Mouse (Mus musculus) testis, adult 2 months (tissue): ENCODE measurements around the gene Abhd17a. TPM values are rescaled to one million over a fixed set of nuclear protein-coding genes. Genes with fewer than 3 reads are reported as not detected.

Source experiments
- H3K27ac ChIP-seq: fragments of 200-500 bp; 2 replicates; pipeline ENCODE4 v1.5.1; 2012; ENCODE audit warnings: low read depth, low read length; ENCODE audit not compliant: control insufficient read depth, insufficient read depth
- H3K27me3 ChIP-seq: fragments of 200-500 bp; 2 replicates; pipeline ENCODE4 v1.6.1; 2012; ENCODE audit warnings: mild to moderate bottlenecking, low read length, moderate library complexity; ENCODE audit not compliant: control insufficient read depth, insufficient read depth
- H3K36me3 ChIP-seq: fragments of 200-500 bp; 2 replicates; pipeline ENCODE4 v1.6.1; 2012; ENCODE audit warnings: mild to moderate bottlenecking, low read length; ENCODE audit not compliant: control insufficient read depth, insufficient read depth
- H3K4me1 ChIP-seq: fragments of 200-500 bp; 2 replicates; pipeline ENCODE4 v1.6.1; 2012; ENCODE audit warnings: low read length; ENCODE audit not compliant: control insufficient read depth, insufficient read depth
- H3K4me3 ChIP-seq: fragments of 200-500 bp; 2 replicates; pipeline ENCODE4 v1.5.1; 2012; ENCODE audit warnings: low read depth, mild to moderate bottlenecking, low read length, moderate library complexity, mixed read lengths; ENCODE audit not compliant: control insufficient read depth
- CTCF ChIP-seq: fragments of 200-500 bp; IDR thresholded peaks from 2 replicates; pipeline ENCODE4 v1.5.1; 2012; ENCODE audit warnings: low read depth, mild to moderate bottlenecking, inconsistent platforms, low read length, moderate library complexity; ENCODE audit not compliant: control insufficient read depth, insufficient read depth, insufficient replicate concordance
- POLR2A ChIP-seq: fragments of 200-500 bp; IDR thresholded peaks from 2 replicates; pipeline ENCODE4 v1.6.1; 2012; ENCODE audit warnings: low read depth, mild to moderate bottlenecking, inconsistent platforms, low read length, moderate library complexity; ENCODE audit not compliant: control insufficient read depth
- polyA plus RNA-seq: library from polyadenylated mRNA; depleted of rRNA; stranded (reverse); fragments of >200 nt; gene quantifications from 2 replicates; pipeline ENCODE4 v1.2.3, GENCODE M21; 2012

Gene Abhd17a
- polyA plus RNA-seq, 1 experiment = 246 TPM

- no peak; the same call in 1 of the 2 replicates for TF ChIP-seq CTCF
- TF ChIP-seq POLR2A = peak; percentile 75; the same call in 1 of the 2 replicates
- H3K27ac ChIP-seq = peak within 1 kb of the TSS; percentile 99
- H3K4me1 ChIP-seq = peaks cover 16% of the 10 kb centered on the region
Observed at GRCm38 (mm10) chr10:80622661-80623456, 32.7 kb upstream of the Abhd17a start, which contains the start of gene Csnk1g2. Csnk1g2 (plus strand) TSS chr10:80622838.

GRCm38 (mm10) chr10:80621940-80622660 lies 32.0 kb upstream of the Abhd17a start:
- Histone ChIP-seq H3K36me3 (no peaks in the 10 kb centered on the region), H3K27me3 (no peaks in the 10 kb centered on the region), H3K4me1 (peaks cover 15% of the 10 kb centered on the region), H3K27ac (peak overlapping the region; percentile 99), H3K4me3 (peak overlapping the region; percentile 97)
- TF ChIP-seq CTCF (0 out of 2 replicates have a peak, but pooled peaks have one; percentile 2), POLR2A (peak; percentile 93)

More at GRCm38 (mm10) chr10:80622661-80623456, 32.7 kb upstream of the Abhd17a start, which contains the start of gene Csnk1g2:
- H3K4me3 ChIP-seq = peak within 1 kb of the TSS; percentile 97
- no peaks in the 10 kb centered on the region for H3K36me3 ChIP-seq
- H3K27me3 ChIP-seq = no peaks in the 10 kb centered on the region

- Histone ChIP-seq H3K4me1 (peaks cover 15% of the 10 kb centered on the region), H3K4me3 (peak overlapping the region; percentile 97)
- TF ChIP-seq POLR2A = no peak
- no peak for TF ChIP-seq CTCF
Observed at GRCm38 (mm10) chr10:80621690-80621939, 31.5 kb upstream of the Abhd17a start.

GRCm38 (mm10) chr10:80620796-80621689 lies 30.9 kb upstream of the Abhd17a start:
- Histone ChIP-seq H3K27ac (peak overlapping the region; percentile 99), H3K27me3 (no peaks in the 10 kb centered on the region), H3K4me1 (peaks cover 15% of the 10 kb centered on the region), H3K4me3 (peak overlapping the region; percentile 97), H3K36me3 (no peaks in the 10 kb centered on the region)
- no peak for TF ChIP-seq POLR2A
- TF ChIP-seq CTCF = no peak

More at GRCm38 (mm10) chr10:80621690-80621939, 31.5 kb upstream of the Abhd17a start:
- no peaks in the 10 kb centered on the region for H3K27me3 ChIP-seq
- H3K27ac ChIP-seq = peak overlapping the region; percentile 99
- no peaks in the 10 kb centered on the region for H3K36me3 ChIP-seq

GRCm38 (mm10) chr10:80620365-80620764 lies 30.2 kb upstream of the Abhd17a start:
- Histone ChIP-seq H3K4me1 (peaks cover 15% of the 10 kb centered on the region), H3K36me3 (no peaks in the 10 kb centered on the region), H3K4me3 (peak overlapping the region; percentile 97), H3K27me3 (no peaks in the 10 kb centered on the region), H3K27ac (no peak overlapping the region)
- TF ChIP-seq CTCF (no peak), POLR2A (no peak)

GRCm38 (mm10) chr10:80619465-80620244 lies 29.5 kb upstream of the Abhd17a start:
- H3K4me3 ChIP-seq = peak overlapping the region; percentile 97
- no peak for TF ChIP-seq CTCF
- no peak for TF ChIP-seq POLR2A
- H3K27ac ChIP-seq = 0 out of 2 replicates have a peak overlapping the region, but pooled peaks have one; percentile 24
- H3K4me1 ChIP-seq = peaks cover 15% of the 10 kb centered on the region
- no peaks in the 10 kb centered on the region for H3K36me3 ChIP-seq
- no peaks in the 10 kb centered on the region for H3K27me3 ChIP-seq
